Mouse (Mus musculus) liver, adult 2 months (tissue): ENCODE data around the gene Gabbr2. TPM values are rescaled to one million over a fixed set of nuclear protein-coding genes. Genes with fewer than 3 reads are reported as not detected.

ENCODE experiments used
- DNase-seq: peaks from one replicate; pipeline ENCODE4 v3.0.0-alpha.2; 2011; ENCODE audit warnings: low read depth, low spot score; ENCODE audit errors: extremely low read depth
- H3K27ac ChIP-seq: fragments of 200-500 bp; replicated peaks from 2 replicates; pipeline ENCODE4 v1.5.1; 2012; ENCODE audit warnings: low read depth, mild to moderate bottlenecking, control low read depth, inconsistent platforms, low read length; ENCODE audit not compliant: insufficient read depth
- H3K27me3 ChIP-seq: fragments of 200-500 bp; 2 replicates; pipeline ENCODE4 v1.6.1; 2012; ENCODE audit warnings: mild to moderate bottlenecking, moderate library complexity, low read length, inconsistent platforms; ENCODE audit not compliant: control insufficient read depth, insufficient read depth
- H3K36me3 ChIP-seq: fragments of 200-500 bp; 2 replicates; pipeline ENCODE4 v1.6.1; 2012; ENCODE audit warnings: low read length, inconsistent platforms; ENCODE audit not compliant: control insufficient read depth, insufficient read depth
- H3K4me1 ChIP-seq: fragments of 200-500 bp; 2 replicates; pipeline ENCODE4 v1.6.1; 2011; ENCODE audit warnings: low read length; ENCODE audit not compliant: control insufficient read depth, insufficient read depth
- H3K4me3 ChIP-seq: fragments of 200-500 bp; 2 replicates; pipeline ENCODE4 v1.5.1; 2011; ENCODE audit warnings: low read depth, mild to moderate bottlenecking, control low read depth, low read length, moderate library complexity; ENCODE audit not compliant: insufficient read depth
- H3K79me2 ChIP-seq: fragments of 200-500 bp; 2 replicates; pipeline ENCODE4 v1.6.1; 2012; ENCODE audit warnings: inconsistent platforms, mild to moderate bottlenecking, low read length, moderate library complexity; ENCODE audit not compliant: control insufficient read depth, insufficient read depth
- H3K9ac ChIP-seq: fragments of 200-500 bp; 2 replicates; pipeline ENCODE4 v1.6.1; 2012; ENCODE audit warnings: low read depth, mild to moderate bottlenecking, control low read depth, inconsistent platforms, low read length
- CTCF ChIP-seq: fragments of 200-500 bp; IDR thresholded peaks from 2 replicates; pipeline ENCODE4 v1.5.1; 2011; ENCODE audit warnings: low read depth, low read length, control low read depth
- POLR2A ChIP-seq: fragments of 200-500 bp; IDR thresholded peaks from 2 replicates; pipeline ENCODE4 v1.6.1; 2011; ENCODE audit warnings: low read length, control low read depth; ENCODE audit not compliant: insufficient read depth; ENCODE audit errors: extremely low read depth
- WGBS: fragments of 180-500 bp; shearing (Covaris S2); methylation state at CpG from one replicate; pipeline ENCODE4 v1.1.7; 2018; 5-methylcytosine and 5-hydroxymethylcytosine counted together
- polyA plus RNA-seq: library from polyadenylated mRNA; depleted of rRNA; stranded (reverse); fragments of >200 nt; gene quantifications from 2 replicates; pipeline ENCODE4 v1.2.3, GENCODE M21; 2012
- total RNA-seq: library from RNA; depleted of rRNA; stranded (reverse); fragments of >200 nt; gene quantifications from 2 replicates; pipeline ENCODE4 v1.2.3, GENCODE M21; 2014

Gene Gabbr2
- total and polyA plus RNA-seq, 2 experiments: 7.7 to 15.0 TPM

- no peak for DNase-seq
- H3K4me1 ChIP-seq: no peaks in the 10 kb centered on the region
- H3K79me2 ChIP-seq: no peaks in the 10 kb centered on the region
- TF ChIP-seq CTCF (no peak), POLR2A (no peak)
- 80% methylated on average over 6 of the region's 6 CpGs for WGBS
- H3K4me3 ChIP-seq: no peak overlapping the region
- H3K36me3 ChIP-seq: no peaks in the 10 kb centered on the region
- H3K27ac ChIP-seq: no peak overlapping the region
- H3K27me3 ChIP-seq: no peaks in the 10 kb centered on the region
- no peak overlapping the region for H3K9ac ChIP-seq
Measured at GRCm38 (mm10) chr4:46710018-46710417, 281.7 kb downstream of the Gabbr2 start.

GRCm38 (mm10) chr4:46709492-46709891 is 282.2 kb downstream of the Gabbr2 start:
- DNase-seq: no peak
- H3K36me3 ChIP-seq: no peaks in the 10 kb centered on the region
- no peak overlapping the region for H3K27ac ChIP-seq
- no peak for TF ChIP-seq POLR2A
- no peak for TF ChIP-seq CTCF
- H3K79me2 ChIP-seq: no peaks in the 10 kb centered on the region
- H3K4me3 ChIP-seq: no peak overlapping the region
- no peak overlapping the region for H3K9ac ChIP-seq
- no peaks in the 10 kb centered on the region for H3K4me1 ChIP-seq
- WGBS: 83% methylated on average over 7 of the region's 7 CpGs
- H3K27me3 ChIP-seq: no peaks in the 10 kb centered on the region

- WGBS: 80% methylated on average over 12 of the region's 12 CpGs
- no peak for DNase-seq
- no peaks in the 10 kb centered on the region for H3K36me3 ChIP-seq
Measured at GRCm38 (mm10) chr4:46705739-46706138, 285.9 kb downstream of the Gabbr2 start.

DNA sequence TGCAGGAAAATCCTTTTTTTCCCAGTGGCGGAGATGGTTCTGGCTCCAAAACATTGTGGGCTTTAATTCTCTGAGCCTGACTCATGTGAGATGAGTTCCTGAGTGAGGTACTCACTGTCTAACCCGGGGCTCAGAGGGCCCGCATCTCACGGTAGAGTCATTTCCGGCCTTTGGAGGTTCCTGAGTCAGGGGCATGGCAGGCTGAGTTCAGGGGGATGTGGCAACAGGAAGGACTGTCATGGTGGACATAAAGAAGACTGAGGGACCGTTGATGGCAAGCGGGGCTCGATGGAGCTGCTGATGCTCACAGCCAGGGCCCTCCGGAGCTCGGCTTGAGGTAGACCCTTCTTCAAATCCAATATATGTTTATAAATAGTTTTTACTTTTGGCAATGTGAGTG is 288.5 kb downstream of the Gabbr2 start:
- Histone ChIP-seq H3K4me3 (no peak overlapping the region), H3K79me2 (no peaks in the 10 kb centered on the region), H3K4me1 (no peaks in the 10 kb centered on the region), H3K27ac (no peak overlapping the region), H3K9ac (no peak overlapping the region), H3K27me3 (no peaks in the 10 kb centered on the region), H3K36me3 (no peaks in the 10 kb centered on the region)
- WGBS: 87% methylated on average over 10 of the region's 10 CpGs
- TF ChIP-seq CTCF (no peak), POLR2A (no peak)
- DNase-seq: no peak

More at GRCm38 (mm10) chr4:46705739-46706138, 285.9 kb downstream of the Gabbr2 start:
- no peak overlapping the region for H3K27ac ChIP-seq
- H3K4me3 ChIP-seq: no peak overlapping the region
- no peak for TF ChIP-seq POLR2A
- no peak for TF ChIP-seq CTCF
- H3K9ac ChIP-seq: no peak overlapping the region
- H3K79me2 ChIP-seq: no peaks in the 10 kb centered on the region
- H3K27me3 ChIP-seq: no peaks in the 10 kb centered on the region
- no peaks in the 10 kb centered on the region for H3K4me1 ChIP-seq

- no peak overlapping the region for H3K4me3 ChIP-seq
- no peak overlapping the region for H3K9ac ChIP-seq
- DNase-seq: no peak
- H3K36me3 ChIP-seq: no peaks in the 10 kb centered on the region
- WGBS: 83% methylated on average over 10 of the region's 10 CpGs
- H3K27ac ChIP-seq: no peak overlapping the region
- H3K4me1 ChIP-seq: no peaks in the 10 kb centered on the region
- TF ChIP-seq CTCF (no peak), POLR2A (no peak)
- no peaks in the 10 kb centered on the region for H3K79me2 ChIP-seq
- H3K27me3 ChIP-seq: no peaks in the 10 kb centered on the region
Measured at GRCm38 (mm10) chr4:46700223-46700651, 291.4 kb downstream of the Gabbr2 start.

GRCm38 (mm10) chr4:46696467-46696866 is 295.2 kb downstream of the Gabbr2 start:
- H3K27ac ChIP-seq: no peak overlapping the region
- H3K36me3 ChIP-seq: no peaks in the 10 kb centered on the region
- no peaks in the 10 kb centered on the region for H3K27me3 ChIP-seq
- no peaks in the 10 kb centered on the region for H3K4me1 ChIP-seq
- no peak overlapping the region for H3K9ac ChIP-seq
- DNase-seq: no peak
- TF ChIP-seq CTCF: no peak
- no peak for TF ChIP-seq POLR2A
- no peak overlapping the region for H3K4me3 ChIP-seq
- H3K79me2 ChIP-seq: no peaks in the 10 kb centered on the region
- 82% methylated on average over 6 of the region's 6 CpGs for WGBS
